Mouse (Mus musculus): Measurements from ENCODE around the gene Gm28729. TPM values are rescaled to one million over a fixed set of nuclear protein-coding genes. Genes with fewer than 3 reads are reported as not detected.
A peak's percentile ranks its signal among the peaks of the same experiment; 100 is the strongest.

The Gm28729 gene
- not detected in 2 replicates for polyA plus RNA-seq (2012)

GRCm38 (mm10) chr9:96524972-96525506 lies at the start of gene Gm28729:
Gene Gm28729 (minus strand): TSS chr9:96525264.
- no peak for TF ChIP-seq GATA1 (IDR thresholded peaks at IDR 0.05; ENCODE audit: low read length)

DNA sequence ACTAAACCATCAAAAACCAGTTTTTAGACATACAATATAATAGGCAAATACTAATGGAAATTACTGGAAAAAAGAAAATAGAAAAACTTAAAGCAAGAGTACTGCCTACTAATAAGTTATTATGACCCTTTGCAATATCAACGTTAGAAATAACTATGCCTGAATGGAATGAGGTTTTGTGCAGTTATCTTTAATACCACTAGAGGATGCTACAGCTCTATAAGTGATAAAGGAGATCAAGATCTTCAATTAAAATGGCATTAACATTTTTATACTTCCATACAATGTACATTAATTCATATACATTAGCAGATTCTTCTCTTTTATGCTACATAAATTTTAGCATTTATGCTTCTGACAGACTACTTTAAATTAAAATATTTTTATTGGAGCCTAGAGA lies 48.2 kb upstream of the Gm28729 start:
- TF ChIP-seq GATA1 (IDR thresholded peaks at IDR 0.05; ENCODE audit: low read length): no peak

DNA sequence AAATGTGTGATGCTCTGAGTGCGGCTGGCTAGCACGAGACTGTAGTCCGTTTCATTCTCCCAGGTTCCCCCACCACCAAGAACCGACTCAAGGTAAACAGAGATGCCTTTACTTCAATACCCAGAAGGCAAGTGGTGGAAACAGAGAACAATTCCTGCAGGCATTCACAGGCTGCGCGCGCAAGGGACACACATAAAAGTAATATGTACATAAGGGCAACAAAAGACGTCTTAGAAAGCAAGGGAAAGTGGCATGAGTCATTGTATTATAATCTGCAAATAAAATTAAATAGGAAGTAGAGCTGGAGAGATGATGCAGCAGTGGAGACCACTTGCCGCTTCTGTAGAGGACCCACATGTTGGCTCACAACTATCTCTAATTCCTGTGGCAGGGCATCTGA lies 47.7 kb upstream of the Gm28729 start:
- no peak for TF ChIP-seq GATA1 (IDR thresholded peaks at IDR 0.05; ENCODE audit: low read length)

- peak; percentile 22 for TF ChIP-seq GATA1 (IDR thresholded peaks at IDR 0.05; ENCODE audit: low read length)
Measured at GRCm38 (mm10) chr9:96566470-96566996, 41.5 kb upstream of the Gm28729 start.

DNA sequence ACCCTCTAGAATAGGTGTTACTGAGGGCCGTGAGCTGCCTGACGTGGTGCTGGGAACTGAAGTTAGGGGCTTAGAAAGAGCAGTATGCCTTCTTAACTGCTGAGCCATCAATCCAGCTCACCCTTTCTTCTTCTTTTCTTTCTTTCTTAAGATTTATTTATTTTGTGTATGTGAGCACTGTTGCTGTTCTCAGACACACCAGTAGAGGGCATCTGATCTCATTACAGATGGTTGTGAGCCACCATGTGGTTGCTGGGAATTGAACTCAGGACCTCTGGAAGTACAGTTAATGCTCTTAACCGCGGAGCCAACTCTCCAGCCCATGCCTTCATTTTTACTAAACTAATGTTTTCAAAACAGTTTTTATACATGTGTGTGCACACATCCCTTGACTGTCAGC lies 38.4 kb upstream of the Gm28729 start:
- no peak for TF ChIP-seq GATA1 (IDR thresholded peaks at IDR 0.05; ENCODE audit: low read length)

GRCm38 (mm10) chr9:96559148-96559547 lies 34.1 kb upstream of the Gm28729 start:
- TF ChIP-seq GATA1 (IDR thresholded peaks at IDR 0.05; ENCODE audit: low read length): no peak

- no peak for TF ChIP-seq GATA1 (IDR thresholded peaks at IDR 0.05; ENCODE audit: low read length)
Measured at GRCm38 (mm10) chr9:96558594-96558993, 33.5 kb upstream of the Gm28729 start.

- TF ChIP-seq GATA1 (IDR thresholded peaks at IDR 0.05; ENCODE audit: low read length): no peak
Measured at GRCm38 (mm10) chr9:96554095-96554494, 29.0 kb upstream of the Gm28729 start.

- TF ChIP-seq GATA1 (IDR thresholded peaks at IDR 0.05; ENCODE audit: low read length): no peak
Measured at GRCm38 (mm10) chr9:96545410-96545809, 20.3 kb upstream of the Gm28729 start.

GRCm38 (mm10) chr9:96543643-96544640 lies 18.9 kb upstream of the Gm28729 start:
- TF ChIP-seq GATA1 (IDR thresholded peaks at IDR 0.05; ENCODE audit: low read length): no peak

- no peak for TF ChIP-seq GATA1 (IDR thresholded peaks at IDR 0.05; ENCODE audit: low read length)
Measured at GRCm38 (mm10) chr9:96538916-96539315, 13.9 kb upstream of the Gm28729 start.

GRCm38 (mm10) chr9:96537615-96537919 lies 12.5 kb upstream of the Gm28729 start:
- TF ChIP-seq GATA1 (IDR thresholded peaks at IDR 0.05; ENCODE audit: low read length): no peak

- no peak for TF ChIP-seq GATA1 (IDR thresholded peaks at IDR 0.05; ENCODE audit: low read length)
Measured at GRCm38 (mm10) chr9:96536895-96537614, 12.0 kb upstream of the Gm28729 start.

DNA sequence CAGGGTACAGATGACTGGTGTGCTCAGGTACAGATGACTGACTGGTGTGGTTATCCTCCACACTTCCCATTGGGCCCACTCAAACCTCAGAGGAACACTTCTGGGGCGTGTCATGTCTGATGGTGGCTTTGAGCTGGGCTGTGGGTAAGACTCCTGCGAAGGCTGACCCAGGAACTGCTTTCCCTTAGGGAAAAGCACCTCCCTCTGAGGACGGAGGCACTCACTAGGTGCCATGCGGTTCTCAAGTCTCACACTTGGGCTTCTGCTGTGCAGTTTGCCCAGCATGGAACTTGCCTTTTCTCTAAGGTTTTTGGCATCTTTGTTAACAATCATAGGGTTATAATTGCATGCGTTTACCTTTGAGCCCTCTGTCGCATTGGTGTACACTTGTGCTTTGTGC lies 10.4 kb upstream of the Gm28729 start:
- no peak for TF ChIP-seq GATA1 (IDR thresholded peaks at IDR 0.05; ENCODE audit: low read length)

GRCm38 (mm10) chr9:96534256-96534655 lies 9.2 kb upstream of the Gm28729 start:
- TF ChIP-seq GATA1 (IDR thresholded peaks at IDR 0.05; ENCODE audit: low read length): no peak

DNA sequence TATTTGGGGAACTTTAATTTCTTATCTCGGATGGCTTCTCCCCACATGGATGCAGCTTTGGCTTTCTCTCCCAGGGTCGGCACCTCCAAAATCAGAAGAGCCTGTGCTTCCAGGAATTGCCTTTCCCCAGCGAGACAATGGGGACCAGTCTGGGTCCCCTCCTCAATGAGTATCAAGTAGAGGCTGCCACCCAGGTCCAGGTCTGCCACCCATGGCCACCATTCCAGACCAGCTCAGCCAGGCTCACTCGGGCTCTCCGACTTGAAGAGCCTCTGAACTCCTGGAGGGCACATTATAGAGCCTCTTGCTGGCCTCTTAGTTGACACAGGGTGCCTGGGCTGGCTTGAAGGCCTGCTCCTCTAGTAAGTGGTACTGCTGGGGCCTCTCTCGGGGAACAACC lies 8.4 kb upstream of the Gm28729 start:
- no peak for TF ChIP-seq GATA1 (IDR thresholded peaks at IDR 0.05; ENCODE audit: low read length)
